Mouse (Mus musculus) erythroblast, embryonic 14.5 days (primary cell): ENCODE measurements around the gene Myh7.

Experiments
- GATA1 ChIP-seq: IDR thresholded peaks from 2 replicates; pipeline ENCODE4 v1.6.1; 2012; ENCODE audit warnings: low read length, inconsistent platforms, mixed read lengths
- TAL1 ChIP-seq: IDR thresholded peaks from 3 replicates; pipeline ENCODE4 v1.6.1; 2012; ENCODE audit warnings: low read length, inconsistent platforms, mixed read lengths

GRCm38 (mm10) chr14:54950493-54950892 is 43.9 kb downstream of the Myh7 start:
- TF ChIP-seq TAL1, result no peak
- no peak for TF ChIP-seq GATA1
